Mouse (Mus musculus) testis, adult 2 months (tissue): Measurements from ENCODE around the gene Ltb. TPM values are rescaled to one million over a fixed set of nuclear protein-coding genes. Genes with fewer than 3 reads are reported as not detected.

ENCODE experiments used
- H3K27ac ChIP-seq: fragments of 200-500 bp; 2 replicates; pipeline ENCODE4 v1.5.1; 2012; ENCODE audit warnings: low read depth, low read length; ENCODE audit not compliant: control insufficient read depth, insufficient read depth
- H3K27me3 ChIP-seq: fragments of 200-500 bp; 2 replicates; pipeline ENCODE4 v1.6.1; 2012; ENCODE audit warnings: mild to moderate bottlenecking, low read length, moderate library complexity; ENCODE audit not compliant: control insufficient read depth, insufficient read depth
- H3K36me3 ChIP-seq: fragments of 200-500 bp; 2 replicates; pipeline ENCODE4 v1.6.1; 2012; ENCODE audit warnings: mild to moderate bottlenecking, low read length; ENCODE audit not compliant: control insufficient read depth, insufficient read depth
- H3K4me1 ChIP-seq: fragments of 200-500 bp; 2 replicates; pipeline ENCODE4 v1.6.1; 2012; ENCODE audit warnings: low read length; ENCODE audit not compliant: control insufficient read depth, insufficient read depth
- H3K4me3 ChIP-seq: fragments of 200-500 bp; 2 replicates; pipeline ENCODE4 v1.5.1; 2012; ENCODE audit warnings: low read depth, mild to moderate bottlenecking, low read length, moderate library complexity, mixed read lengths; ENCODE audit not compliant: control insufficient read depth
- CTCF ChIP-seq: fragments of 200-500 bp; IDR thresholded peaks from 2 replicates; pipeline ENCODE4 v1.5.1; 2012; ENCODE audit warnings: low read depth, mild to moderate bottlenecking, inconsistent platforms, low read length, moderate library complexity; ENCODE audit not compliant: control insufficient read depth, insufficient read depth, insufficient replicate concordance
- POLR2A ChIP-seq: fragments of 200-500 bp; IDR thresholded peaks from 2 replicates; pipeline ENCODE4 v1.6.1; 2012; ENCODE audit warnings: low read depth, mild to moderate bottlenecking, inconsistent platforms, low read length, moderate library complexity; ENCODE audit not compliant: control insufficient read depth
- polyA plus RNA-seq: library from polyadenylated mRNA; depleted of rRNA; stranded (reverse); fragments of >200 nt; gene quantifications from 2 replicates; pipeline ENCODE4 v1.2.3, GENCODE M21; 2012

The Ltb gene
- polyA plus RNA-seq, 1 experiment = 0.86 TPM

DNA sequence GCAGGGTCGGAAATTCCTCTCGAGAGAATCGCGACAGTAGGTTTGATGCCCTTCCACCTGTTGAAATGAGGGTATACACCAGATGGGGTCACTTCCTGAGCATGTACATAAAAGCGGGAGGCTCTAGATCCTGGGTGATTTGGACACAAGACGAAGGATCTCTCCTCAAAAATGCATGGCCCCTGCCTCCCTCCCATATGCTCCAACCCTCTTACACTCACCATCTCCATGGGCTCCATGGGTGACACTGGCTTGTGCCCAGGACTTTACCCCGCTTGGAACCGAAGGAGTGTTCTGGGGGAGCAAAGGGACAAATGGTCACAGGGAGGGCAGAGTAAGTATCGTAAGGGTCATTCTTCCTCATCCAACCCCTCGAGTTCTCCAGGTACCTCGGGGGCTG, 32.8 kb upstream of the Ltb start:
- TF ChIP-seq POLR2A (no peak), CTCF (no peak)
- Histone ChIP-seq H3K36me3 (peaks cover 15% of the 10 kb centered on the region), H3K4me3 (no peak overlapping the region), H3K27me3 (no peaks in the 10 kb centered on the region), H3K27ac (no peak overlapping the region), H3K4me1 (peaks cover 6% of the 10 kb centered on the region)

GRCm38 (mm10) chr17:35162121-35162520, 32.1 kb upstream of the Ltb start:
- Histone ChIP-seq H3K27ac (no peak overlapping the region), H3K4me3 (no peak overlapping the region; the same call in none of the 2 replicates), H3K36me3 (peaks cover 10% of the 10 kb centered on the region), H3K4me1 (peaks cover 4% of the 10 kb centered on the region), H3K27me3 (no peaks in the 10 kb centered on the region)
- TF ChIP-seq POLR2A = no peak

GRCm38 (mm10) chr17:35162730-35163129, 31.5 kb upstream of the Ltb start:
- Histone ChIP-seq H3K27ac (no peak overlapping the region), H3K4me1 (peaks cover 4% of the 10 kb centered on the region), H3K4me3 (peak overlapping the region; percentile 47), H3K27me3 (no peaks in the 10 kb centered on the region), H3K36me3 (peaks cover 10% of the 10 kb centered on the region)
- TF ChIP-seq POLR2A = no peak

GRCm38 (mm10) chr17:35163326-35164081, 30.7 kb upstream of the Ltb start:
- no peak for TF ChIP-seq POLR2A
- no peak for TF ChIP-seq CTCF
- peak overlapping the region; percentile 94 for H3K4me3 ChIP-seq
- no peaks in the 10 kb centered on the region for H3K27me3 ChIP-seq
- peaks cover 10% of the 10 kb centered on the region for H3K36me3 ChIP-seq
- peaks cover 4% of the 10 kb centered on the region for H3K4me1 ChIP-seq
- H3K27ac ChIP-seq = peak overlapping the region; percentile 99

DNA sequence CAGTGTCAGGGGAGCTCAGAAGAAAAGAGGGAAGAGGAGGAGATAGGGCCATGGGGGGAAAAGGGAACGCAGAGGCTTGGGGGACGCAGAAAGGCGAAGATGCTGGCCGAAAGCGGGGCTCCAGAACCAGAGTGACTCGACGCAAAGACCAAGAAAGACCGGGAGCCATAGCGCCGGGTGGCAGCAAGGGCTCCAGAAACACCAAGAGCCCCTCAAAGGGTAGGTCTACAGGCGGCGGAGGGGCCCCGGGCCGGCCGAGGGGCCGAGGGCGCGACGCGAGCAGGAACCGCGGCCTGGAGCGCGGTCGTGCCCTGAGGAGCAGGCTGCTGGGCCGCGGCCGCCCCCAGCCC, 30.0 kb upstream of the Ltb start:
- Histone ChIP-seq H3K4me1 (peaks cover 4% of the 10 kb centered on the region), H3K27me3 (no peaks in the 10 kb centered on the region), H3K4me3 (peak overlapping the region; percentile 94), H3K36me3 (peaks cover 5% of the 10 kb centered on the region), H3K27ac (peak overlapping the region; percentile 99)
- TF ChIP-seq CTCF (no peak), POLR2A (peak; percentile 6; the same call in 1 of the 2 replicates)

- H3K4me1 ChIP-seq = peaks cover 4% of the 10 kb centered on the region
- H3K36me3 ChIP-seq = peaks cover 3% of the 10 kb centered on the region
- peak within 1 kb of the TSS; percentile 94 for H3K4me3 ChIP-seq
- no peaks in the 10 kb centered on the region for H3K27me3 ChIP-seq
- TF ChIP-seq CTCF = no peak
- TF ChIP-seq POLR2A = peak; percentile 88
- peak within 1 kb of the TSS; percentile 99 for H3K27ac ChIP-seq
These were observed 29.4 kb upstream of the Ltb start, which contains the start of gene Prrc2a for GRCm38 (mm10) chr17:35164568-35165450. Gene Prrc2a (minus strand): TSS chr17:35164897.

DNA sequence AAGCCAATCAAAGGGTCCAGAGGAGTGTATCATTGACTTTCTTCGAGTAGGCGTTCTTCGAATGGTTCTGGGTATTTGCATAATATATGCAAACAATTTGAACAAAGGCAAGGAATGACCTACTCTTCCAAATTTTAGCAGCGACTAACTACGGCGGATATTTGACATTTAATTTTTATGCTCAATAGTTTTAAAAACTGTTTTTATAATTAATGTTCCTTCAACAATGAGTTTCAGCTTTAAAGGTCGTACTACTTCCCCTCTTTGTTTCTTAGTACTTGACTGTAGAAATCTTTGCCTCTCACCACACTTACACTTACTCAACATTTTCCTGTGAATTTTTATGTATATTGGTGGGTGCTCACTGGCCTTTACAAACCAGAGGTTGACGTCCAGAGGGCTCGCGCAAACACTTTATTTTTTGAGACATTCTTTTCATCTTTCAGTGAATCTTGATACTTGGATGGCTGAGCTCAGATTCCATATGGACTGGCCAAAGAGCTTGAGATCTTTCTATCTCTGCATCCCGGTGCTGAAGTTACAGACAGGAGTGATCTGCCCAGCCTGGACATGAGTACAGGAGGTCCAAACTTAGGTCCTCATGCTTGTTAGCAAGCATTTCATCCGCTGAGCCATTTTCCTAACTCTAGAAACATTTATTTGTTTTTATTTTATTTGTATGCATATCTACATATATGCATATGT, 28.6 kb upstream of the Ltb start:
- peak overlapping the region; percentile 82 for H3K4me3 ChIP-seq
- TF ChIP-seq CTCF = no peak
- no peak for TF ChIP-seq POLR2A
- peaks cover 4% of the 10 kb centered on the region for H3K4me1 ChIP-seq
- H3K27me3 ChIP-seq = no peaks in the 10 kb centered on the region
- H3K36me3 ChIP-seq = peaks cover 3% of the 10 kb centered on the region
- H3K27ac ChIP-seq = peak overlapping the region; percentile 93
